Mouse (Mus musculus): ENCODE measurements around the gene Zdhhc19.

Zdhhc19 gene

GRCm38 (mm10) chr16:32495965-32496364 is at the start of gene Zdhhc19:
TSS of gene Zdhhc19 (plus strand) at chr16:32496265.
- no peak for DNase-seq (ENCODE audit: low spot score in 2 of 2)

GRCm38 (mm10) chr16:32446563-32447138 is 49.4 kb upstream of the Zdhhc19 start:
- DNase-seq (ENCODE audit: low spot score in 2 of 2): no peak

- no peak for DNase-seq (ENCODE audit: low spot score in 2 of 2)
Observed at GRCm38 (mm10) chr16:32449665-32450064, 46.4 kb upstream of the Zdhhc19 start.

- DNase-seq (ENCODE audit: low spot score in 2 of 2): no peak
Observed at GRCm38 (mm10) chr16:32450133-32450532, 45.9 kb upstream of the Zdhhc19 start.

GRCm38 (mm10) chr16:32453102-32453501 is 43.0 kb upstream of the Zdhhc19 start:
- no peak for DNase-seq (ENCODE audit: low spot score in 2 of 2)

DNA sequence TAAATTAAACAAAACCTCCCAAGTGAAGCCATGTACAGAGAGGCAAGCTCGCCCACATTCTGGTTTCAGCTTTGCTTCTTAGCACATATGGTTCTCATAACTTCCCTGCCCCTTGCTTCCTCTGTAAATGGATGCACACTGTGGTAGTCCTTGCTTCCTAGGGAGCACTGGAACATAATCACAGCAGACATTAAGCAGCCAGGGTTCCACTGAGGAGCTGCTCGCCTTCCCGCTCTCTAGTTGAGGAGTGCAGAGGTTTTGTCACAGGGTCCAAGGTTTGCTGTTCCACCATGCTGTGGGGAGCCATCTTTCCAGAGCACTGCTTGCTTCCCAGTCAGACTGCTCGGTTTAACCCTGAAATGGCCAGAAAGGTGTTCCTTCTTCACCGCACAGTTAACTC is 41.4 kb upstream of the Zdhhc19 start:
- DNase-seq (ENCODE audit: low spot score in 2 of 2): no peak

DNA sequence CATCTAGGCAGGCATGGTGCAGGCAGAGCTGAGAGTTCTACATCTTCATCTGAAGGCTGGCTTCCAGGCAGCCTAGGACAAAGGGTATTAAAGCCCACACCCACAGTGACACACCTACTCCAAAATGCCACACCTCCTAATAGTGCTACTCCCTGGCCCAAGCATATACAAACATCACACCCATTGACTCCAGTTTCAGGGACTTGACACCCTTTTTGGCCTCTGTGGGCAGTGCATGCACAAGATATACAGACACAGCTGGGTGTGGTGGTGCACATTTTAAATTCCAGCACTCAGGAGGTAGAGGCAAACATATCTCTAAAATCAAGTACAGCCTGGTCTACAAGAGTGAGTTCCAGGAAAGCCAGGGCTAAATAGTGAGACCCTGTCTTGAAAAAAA is 40.0 kb upstream of the Zdhhc19 start:
- DNase-seq (ENCODE audit: low spot score in 2 of 2): no peak

DNA sequence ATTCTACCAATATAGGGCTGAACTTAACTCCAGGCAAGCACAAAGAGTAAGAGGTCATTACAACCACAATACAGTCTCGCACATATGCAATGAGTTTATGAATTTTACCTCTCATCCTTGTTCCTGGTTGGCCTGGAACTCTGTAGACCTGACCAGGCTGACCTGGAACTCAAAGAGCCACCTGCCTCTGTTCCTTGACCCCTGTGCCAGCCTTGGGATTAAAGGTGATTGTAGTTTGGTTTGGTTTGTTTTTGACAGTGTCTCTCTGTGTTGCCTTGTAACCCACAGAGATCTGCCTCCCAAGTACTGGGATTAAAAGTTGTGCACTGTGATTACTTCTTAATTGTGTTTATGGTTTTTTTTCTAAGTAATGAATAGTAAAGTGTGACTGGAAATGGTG is 39.3 kb upstream of the Zdhhc19 start:
- DNase-seq (ENCODE audit: low spot score in 2 of 2): no peak

- DNase-seq (ENCODE audit: low spot score in 2 of 2): no peak
Observed at GRCm38 (mm10) chr16:32457589-32458386, 38.3 kb upstream of the Zdhhc19 start.

- no peak for DNase-seq (ENCODE audit: low spot score in 2 of 2)
Observed at GRCm38 (mm10) chr16:32460518-32460917, 35.5 kb upstream of the Zdhhc19 start.

DNA sequence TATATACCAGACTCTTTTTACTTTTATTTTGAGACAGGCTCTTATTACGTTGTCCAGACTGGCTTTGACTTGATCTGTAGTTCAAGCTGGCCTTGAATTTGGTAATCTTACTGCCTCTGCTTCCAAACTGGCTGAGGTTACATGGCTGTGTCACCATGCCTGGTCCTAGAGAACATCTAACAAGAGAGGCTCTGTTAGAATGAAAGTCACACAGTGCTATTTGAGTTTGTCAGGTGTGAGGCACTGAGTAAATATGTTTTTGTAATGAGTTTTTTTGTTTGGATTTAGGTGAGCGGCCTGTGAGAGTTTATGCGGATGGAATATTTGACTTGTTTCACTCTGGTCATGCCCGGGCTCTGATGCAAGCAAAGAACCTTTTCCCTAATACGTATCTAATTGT is 34.4 kb upstream of the Zdhhc19 start:
- no peak for DNase-seq (ENCODE audit: low spot score in 2 of 2)

GRCm38 (mm10) chr16:32462950-32463349 is 33.1 kb upstream of the Zdhhc19 start:
- DNase-seq (ENCODE audit: low spot score in 2 of 2): no peak

GRCm38 (mm10) chr16:32463426-32463825 is 32.6 kb upstream of the Zdhhc19 start:
- DNase-seq (ENCODE audit: low spot score in 2 of 2): no peak

- no peak for DNase-seq (ENCODE audit: low spot score in 2 of 2)
Observed at GRCm38 (mm10) chr16:32464908-32465307, 31.2 kb upstream of the Zdhhc19 start.

DNA sequence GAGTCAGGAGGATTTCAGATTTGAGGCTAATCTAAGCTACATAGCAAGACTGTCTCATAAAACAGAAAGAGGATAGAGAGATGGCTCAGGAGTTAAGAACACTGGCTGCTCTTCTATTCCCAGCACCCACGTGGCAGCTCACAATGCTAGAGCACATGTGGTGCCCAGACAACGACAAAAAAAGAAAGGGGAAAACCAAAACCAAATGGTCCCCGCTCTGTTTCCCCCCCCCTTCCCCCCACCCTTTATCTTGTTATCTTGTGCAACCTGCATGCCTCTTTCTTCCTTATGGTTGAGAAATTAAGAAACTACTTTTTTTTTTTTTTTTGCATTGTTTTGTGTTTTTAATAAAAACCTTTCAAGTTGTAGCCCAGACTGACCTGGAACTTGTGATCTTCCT is 27.6 kb upstream of the Zdhhc19 start:
- DNase-seq (ENCODE audit: low spot score in 2 of 2): no peak

DNA sequence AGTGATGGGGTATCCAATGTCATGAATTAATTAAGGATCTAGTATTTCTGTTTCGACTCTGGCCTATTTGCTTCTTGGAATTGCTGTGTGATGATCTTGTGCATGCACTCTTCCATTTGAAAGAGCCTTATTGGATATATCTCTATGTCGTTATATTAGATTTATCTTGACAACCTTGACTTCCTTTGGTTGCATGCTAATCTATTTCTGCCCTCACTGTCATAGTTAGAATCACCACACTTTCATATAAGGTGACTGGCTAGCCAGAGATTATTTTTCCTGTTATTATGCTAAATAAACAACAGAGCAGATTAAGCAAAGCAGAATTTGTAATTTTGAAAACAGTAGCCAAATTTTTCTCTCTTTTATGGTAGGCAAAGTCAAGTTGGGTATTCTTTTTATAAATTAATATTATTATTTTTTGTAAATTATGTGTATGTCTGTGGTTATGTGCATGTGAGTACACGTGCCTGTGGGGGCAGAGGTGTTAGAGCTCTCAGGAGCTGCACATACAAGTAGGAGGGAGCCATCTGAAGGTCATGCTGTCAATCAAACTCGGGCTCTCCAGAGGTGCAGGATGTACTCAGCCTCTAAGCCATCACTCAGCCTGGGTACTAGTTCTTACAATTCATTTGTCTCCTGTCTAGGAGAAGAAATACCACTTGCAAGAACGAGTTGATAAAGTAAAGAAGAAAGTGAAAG is 26.5 kb upstream of the Zdhhc19 start:
- DNase-seq (ENCODE audit: low spot score in 2 of 2): no peak

GRCm38 (mm10) chr16:32472276-32473015 is 23.6 kb upstream of the Zdhhc19 start:
- DNase-seq (ENCODE audit: low spot score in 2 of 2): no peak

DNA sequence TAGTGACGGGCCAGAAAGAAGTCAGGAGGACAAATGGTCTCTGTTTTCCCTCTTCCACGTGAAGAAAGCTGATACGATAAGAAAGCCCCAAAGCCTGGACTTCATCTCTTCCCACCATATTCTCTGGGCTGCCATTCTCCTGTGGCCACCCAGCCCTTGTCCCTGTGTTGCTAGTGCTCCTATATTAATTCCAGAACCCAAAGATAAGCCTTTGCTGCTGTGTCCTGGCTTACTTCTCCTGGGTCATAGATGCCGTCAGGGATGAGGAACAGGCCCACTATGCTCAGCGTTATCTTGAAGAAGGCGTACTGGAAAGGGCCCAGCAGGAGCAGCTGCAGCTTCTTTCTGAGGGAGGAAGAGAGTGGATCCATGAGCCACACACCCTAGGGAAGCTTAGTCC is 18.8 kb upstream of the Zdhhc19 start:
- no peak for DNase-seq (ENCODE audit: low spot score in 2 of 2)

DNA sequence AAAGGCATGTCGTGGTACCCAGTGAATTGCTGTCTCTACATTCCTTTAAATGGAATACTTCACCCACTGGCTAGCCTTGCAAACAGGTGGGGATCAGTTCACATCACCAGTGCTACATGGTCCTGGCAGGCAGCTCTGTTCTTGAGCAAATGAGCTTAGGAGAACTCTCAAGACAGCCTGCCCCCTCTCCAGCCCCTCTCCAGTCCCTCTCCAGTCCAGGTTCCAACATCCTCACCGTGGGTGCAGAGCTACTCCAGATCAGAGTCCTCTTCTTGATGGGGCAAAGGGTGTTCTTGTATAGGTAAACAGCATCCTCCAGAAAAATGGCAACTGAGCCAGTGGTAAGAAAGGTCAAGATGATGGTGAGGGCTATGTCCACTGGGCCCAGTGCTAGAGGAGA is 16.6 kb upstream of the Zdhhc19 start:
- no peak for DNase-seq (ENCODE audit: low spot score in 2 of 2)

- no peak for DNase-seq (ENCODE audit: low spot score in 2 of 2)
Observed at GRCm38 (mm10) chr16:32484431-32484871, 11.6 kb upstream of the Zdhhc19 start.

DNA sequence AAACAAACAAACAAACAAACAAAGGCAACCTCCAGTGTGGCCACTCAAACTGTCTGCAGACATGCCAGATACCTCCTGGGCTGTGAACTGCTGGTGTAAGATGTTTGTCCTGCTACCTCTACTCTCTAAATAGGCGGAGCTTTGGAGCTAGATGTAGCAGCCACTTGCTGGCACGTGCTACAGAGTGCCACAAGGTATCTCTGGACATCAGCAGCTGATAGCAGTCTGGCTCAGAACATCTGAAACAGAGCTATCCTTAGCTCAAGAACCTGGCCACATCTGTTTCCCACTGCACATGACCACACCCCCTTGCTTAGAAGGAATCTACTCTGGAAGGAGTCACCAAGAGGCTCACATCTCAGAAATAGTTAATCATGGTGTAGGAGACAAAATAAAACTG is 10.9 kb upstream of the Zdhhc19 start:
- DNase-seq (ENCODE audit: low spot score in 2 of 2): no peak

GRCm38 (mm10) chr16:32486046-32486445 is 10.0 kb upstream of the Zdhhc19 start:
- DNase-seq (ENCODE audit: low spot score in 2 of 2): no peak

All from urinary bladder, postnatal 4 days (tissue).